Mouse (Mus musculus) lung, postnatal 0 days (tissue): ENCODE measurements around the gene 6030408B16Rik. TPM values are rescaled to one million over a fixed set of nuclear protein-coding genes. Genes with fewer than 3 reads are reported as not detected.

ENCODE experiments used
- ATAC-seq: fragments of 200-750 bp; cut with Nextera tagmentation; 2 replicates; pipeline ENCODE4 v1.8.0; 2017; ENCODE audit warnings: moderate library complexity
- DNase-seq: peaks from one replicate; pipeline ENCODE4 v3.0.0-alpha.2; 2016; ENCODE audit warnings: low spot score
- H3K27ac ChIP-seq: fragments of 300-500 bp; sonication (generic); 2 replicates; pipeline ENCODE4 v1.5.1; 2014; ENCODE audit warnings: antibody characterized with exemption, mild to moderate bottlenecking, low read length, mixed read lengths
- H3K27me3 ChIP-seq: fragments of 300-500 bp; sonication (generic); replicated peaks from 2 replicates; pipeline ENCODE4 v1.6.1; 2014; ENCODE audit warnings: low read length, mixed read lengths; ENCODE audit not compliant: insufficient read depth
- H3K36me3 ChIP-seq: fragments of 300-500 bp; sonication (generic); 2 replicates; pipeline ENCODE4 v1.6.1; 2014; ENCODE audit warnings: low read length, mixed read lengths; ENCODE audit not compliant: insufficient read depth
- H3K4me1 ChIP-seq: fragments of 300-500 bp; sonication (generic); 2 replicates; pipeline ENCODE4 v1.6.1; 2014; ENCODE audit warnings: antibody characterized with exemption, low read depth, low read length, mixed read lengths; ENCODE audit not compliant: insufficient read depth
- H3K4me2 ChIP-seq: fragments of 300-500 bp; sonication (generic); replicated peaks from 2 replicates; pipeline ENCODE4 v1.6.1; 2014; ENCODE audit warnings: low read depth, mild to moderate bottlenecking, low read length, moderate library complexity, mixed read lengths
- H3K4me3 ChIP-seq: fragments of 300-500 bp; sonication (generic); 2 replicates; pipeline ENCODE4 v1.5.1; 2014; ENCODE audit warnings: low read depth, low read length
- H3K9ac ChIP-seq: fragments of 300-500 bp; sonication (generic); replicated peaks from 2 replicates; pipeline ENCODE4 v1.6.1; 2014; ENCODE audit warnings: low read depth, mild to moderate bottlenecking
- H3K9me3 ChIP-seq: fragments of 300-500 bp; sonication (generic); 2 replicates; pipeline ENCODE4 v1.6.1; 2016; ENCODE audit warnings: low read length, mixed read lengths
- CTCF ChIP-seq: IDR thresholded peaks from 2 replicates; pipeline ENCODE4 v1.5.1; 2016; ENCODE audit warnings: antibody characterized with exemption, mild to moderate bottlenecking
- EP300 ChIP-seq: IDR thresholded peaks from 2 replicates; pipeline ENCODE4 v1.6.1; 2016; ENCODE audit warnings: antibody characterized with exemption, mild to moderate bottlenecking, control low read depth
- WGBS: fragments of 180-500 bp; shearing (Covaris S2); extraction: QIAGEN DNeasy Blood & Tissue Kit; methylation state at CpG from one replicate; pipeline ENCODE4 v1.1.7; 2014; 5-methylcytosine and 5-hydroxymethylcytosine counted together
- polyA plus RNA-seq: library from polyadenylated mRNA; unstranded; fragments of >200 nt; fragmentation: Nextera tagmentation; extraction: Ambion mirVana; gene quantifications from 2 replicates; pipeline ENCODE4 v1.2.1, GENCODE M21; 2015

Gene 6030408B16Rik
- polyA plus RNA-seq, 1 experiment from 2014 or later: 74.9 TPM

DNA sequence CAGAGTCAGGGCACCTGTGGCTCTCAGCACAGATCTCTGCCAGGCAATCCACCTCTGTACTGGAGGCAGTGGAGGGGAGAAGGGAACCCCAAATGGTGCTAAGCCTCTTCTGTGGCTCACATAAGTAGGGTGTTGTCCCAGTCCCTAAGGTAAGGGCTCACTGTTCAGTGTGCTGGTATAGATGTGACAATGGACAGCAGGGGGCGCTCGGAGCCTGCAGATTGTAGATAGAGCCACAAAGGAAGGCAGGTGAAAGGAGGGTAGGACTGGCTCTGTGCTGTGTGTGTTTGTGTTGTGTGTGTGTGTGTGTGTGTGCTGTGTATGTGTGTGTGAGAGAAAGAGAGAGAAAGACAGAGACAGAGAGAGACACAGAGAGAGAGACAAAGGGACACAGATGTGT lies 46.5 kb downstream of the 6030408B16Rik start:
- no peak overlapping the region for H3K27ac ChIP-seq
- peak; percentile 75 for ATAC-seq

DNA sequence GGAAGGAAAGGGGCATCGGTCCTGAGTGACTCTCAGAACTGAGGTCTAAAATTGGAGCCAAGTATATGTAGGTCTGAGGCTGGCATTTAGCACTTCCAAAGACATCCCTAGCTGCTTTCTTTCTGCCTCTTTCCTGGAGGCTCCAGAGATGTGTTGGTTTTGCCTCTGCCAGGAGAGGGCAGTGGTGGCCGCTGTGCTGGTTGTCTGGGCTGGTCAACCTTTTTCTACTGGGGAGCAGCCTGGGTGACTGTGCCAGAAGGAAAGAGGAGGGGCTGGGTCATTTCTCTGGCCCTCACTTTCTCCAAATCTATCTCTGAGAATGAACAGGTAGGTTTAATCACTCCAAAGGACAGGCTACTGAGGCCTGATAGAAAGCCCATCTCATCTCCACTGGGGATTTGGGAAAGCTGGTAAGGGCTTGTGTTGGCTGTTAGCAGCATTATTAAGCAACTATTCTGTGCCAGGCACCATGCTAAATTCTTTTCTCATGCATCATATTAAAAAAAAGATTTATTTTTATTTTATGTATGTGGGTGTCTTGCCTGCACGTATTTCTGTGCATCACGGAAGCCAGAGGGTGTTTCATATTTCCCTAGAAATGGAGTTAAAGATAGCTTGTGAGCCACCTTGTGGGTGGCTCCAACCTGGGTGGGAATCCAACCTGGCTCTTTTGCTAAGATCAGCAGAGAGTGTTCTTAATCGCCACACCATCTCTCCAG lies 48.9 kb downstream of the 6030408B16Rik start:
- H3K27ac ChIP-seq: no peak overlapping the region
- H3K4me2 ChIP-seq: no peak overlapping the region
- H3K4me3 ChIP-seq: no peak overlapping the region
- no peak for TF ChIP-seq EP300
- peak; percentile 88 for TF ChIP-seq CTCF
- no peaks in the 10 kb centered on the region for H3K9me3 ChIP-seq
- DNase-seq (peak; percentile 64), ATAC-seq (peak; percentile 50; the same call in 1 of the 2 replicates)
- H3K36me3 ChIP-seq: no peaks in the 10 kb centered on the region
- 0 out of 2 replicates have a peak, but pooled peaks cover 5% of the 10 kb centered on the region for H3K4me1 ChIP-seq
- 50% methylated on average over 5 of the region's 5 CpGs for WGBS
- no peak overlapping the region for H3K9ac ChIP-seq
- H3K27me3 ChIP-seq: no peaks in the 10 kb centered on the region

More for the DNA sequence above, 46.5 kb downstream of the 6030408B16Rik start:
- peak; percentile 93 for DNase-seq
- H3K27me3 ChIP-seq: no peaks in the 10 kb centered on the region
- TF ChIP-seq CTCF: peak; percentile 99
- no peak for TF ChIP-seq EP300
- no peaks in the 10 kb centered on the region for H3K36me3 ChIP-seq
- no peak overlapping the region for H3K4me3 ChIP-seq
- no peak overlapping the region for H3K4me2 ChIP-seq
- H3K9me3 ChIP-seq: no peaks in the 10 kb centered on the region
- 0% methylated on average over 2 of the region's 2 CpGs for WGBS
- H3K9ac ChIP-seq: no peak overlapping the region
- H3K4me1 ChIP-seq: peaks cover 5% of the 10 kb centered on the region; the same call in 1 of the 2 replicates

Other genes with a start within 250 kb of the 6030408B16Rik start
- gene Gm47841, start 245.8 kb upstream of the 6030408B16Rik start, polyA plus RNA-seq: not detected in 2 replicates
- 0.48 and 0.60 TPM in 2 replicates for gene Fignl2, start 214.6 kb upstream of the 6030408B16Rik start, polyA plus RNA-seq
- gene Ankrd33, start 177.5 kb upstream of the 6030408B16Rik start, polyA plus RNA-seq: 0.13 TPM in 1 of 2 replicates, not detected in the other
- 159 and 168 TPM in 2 replicates for gene Acvrl1, start 164.7 kb upstream of the 6030408B16Rik start, polyA plus RNA-seq
- gene Acvr1b, start 119.1 kb upstream of the 6030408B16Rik start, polyA plus RNA-seq: 6.6 and 7.4 TPM in 2 replicates
- 8.2 and 8.6 TPM in 2 replicates for gene Grasp, start 69.0 kb upstream of the 6030408B16Rik start, polyA plus RNA-seq
- 7.8 and 11.8 TPM in 2 replicates for gene Nr4a1, start 38.9 kb upstream of the 6030408B16Rik start, polyA plus RNA-seq
- 73.1 and 74.2 TPM in 2 replicates for gene Atg101, start 8.9 kb upstream of the 6030408B16Rik start, polyA plus RNA-seq
- 19.6 and 26.3 TPM in 2 replicates for gene Krt80, start 77.0 kb downstream of the 6030408B16Rik start, polyA plus RNA-seq
- 430 and 463 TPM in 2 replicates for gene Krt7, start 117.8 kb downstream of the 6030408B16Rik start, polyA plus RNA-seq
- gene Krt87, start 145.6 kb downstream of the 6030408B16Rik start, polyA plus RNA-seq: 0.24 and 0.29 TPM in 2 replicates
- 0.15 and 0.21 TPM in 2 replicates for gene Krt88, start 154.5 kb downstream of the 6030408B16Rik start, polyA plus RNA-seq
- not detected in 2 replicates for gene Krt81, start 170.5 kb downstream of the 6030408B16Rik start, polyA plus RNA-seq
- not detected in 2 replicates for gene Krt86, start 180.3 kb downstream of the 6030408B16Rik start, polyA plus RNA-seq
- gene Krt83, start 198.3 kb downstream of the 6030408B16Rik start, polyA plus RNA-seq: not detected in 2 replicates
- not detected in 2 replicates for gene Gm49425, start 224.0 kb downstream of the 6030408B16Rik start, polyA plus RNA-seq
- gene Krt84, start 239.6 kb downstream of the 6030408B16Rik start, polyA plus RNA-seq: not detected in 2 replicates